Mouse (Mus musculus) urinary bladder, postnatal 14 days (tissue): ENCODE measurements around the gene Camk2b.
A peak's percentile ranks its signal among the peaks of the same experiment; 100 is the strongest.
"Not testable (repeated sequence)": the region's sequence is repeated elsewhere in the genome, so short reads cannot be mapped to it uniquely, and the experiment has no call there.

ENCODE experiments used
- DNase-seq: peaks from one replicate; pipeline ENCODE4 v3.0.0; 2021; ENCODE audit warnings: low spot score

Camk2b gene

GRCm38 (mm10) chr11:6013359-6013758, 52.8 kb downstream of the Camk2b start:
- no peak for DNase-seq

- no peak for DNase-seq
Measured at GRCm38 (mm10) chr11:6011879-6012278, 54.3 kb downstream of the Camk2b start.

- not testable (repeated sequence) for DNase-seq
Measured at GRCm38 (mm10) chr11:6010751-6011482, 55.2 kb downstream of the Camk2b start.

DNA sequence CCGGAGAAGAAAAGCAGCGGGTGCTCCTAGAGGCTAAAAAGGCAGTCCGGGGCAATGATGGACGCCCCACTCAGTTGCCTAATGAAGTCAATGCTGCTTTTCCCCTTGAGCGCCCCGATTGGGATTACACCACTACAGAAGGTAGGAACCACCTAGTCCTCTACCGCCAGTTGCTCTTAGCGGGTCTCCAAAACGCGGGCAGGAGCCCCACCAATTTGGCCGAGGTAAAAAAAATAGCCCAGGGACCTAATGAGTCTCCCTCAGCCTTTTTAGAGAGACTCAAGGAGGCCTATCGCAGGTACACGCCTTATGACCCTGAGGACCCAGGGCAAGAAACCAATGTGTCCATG, 58.4 kb downstream of the Camk2b start:
- DNase-seq, result not testable (repeated sequence)

DNA sequence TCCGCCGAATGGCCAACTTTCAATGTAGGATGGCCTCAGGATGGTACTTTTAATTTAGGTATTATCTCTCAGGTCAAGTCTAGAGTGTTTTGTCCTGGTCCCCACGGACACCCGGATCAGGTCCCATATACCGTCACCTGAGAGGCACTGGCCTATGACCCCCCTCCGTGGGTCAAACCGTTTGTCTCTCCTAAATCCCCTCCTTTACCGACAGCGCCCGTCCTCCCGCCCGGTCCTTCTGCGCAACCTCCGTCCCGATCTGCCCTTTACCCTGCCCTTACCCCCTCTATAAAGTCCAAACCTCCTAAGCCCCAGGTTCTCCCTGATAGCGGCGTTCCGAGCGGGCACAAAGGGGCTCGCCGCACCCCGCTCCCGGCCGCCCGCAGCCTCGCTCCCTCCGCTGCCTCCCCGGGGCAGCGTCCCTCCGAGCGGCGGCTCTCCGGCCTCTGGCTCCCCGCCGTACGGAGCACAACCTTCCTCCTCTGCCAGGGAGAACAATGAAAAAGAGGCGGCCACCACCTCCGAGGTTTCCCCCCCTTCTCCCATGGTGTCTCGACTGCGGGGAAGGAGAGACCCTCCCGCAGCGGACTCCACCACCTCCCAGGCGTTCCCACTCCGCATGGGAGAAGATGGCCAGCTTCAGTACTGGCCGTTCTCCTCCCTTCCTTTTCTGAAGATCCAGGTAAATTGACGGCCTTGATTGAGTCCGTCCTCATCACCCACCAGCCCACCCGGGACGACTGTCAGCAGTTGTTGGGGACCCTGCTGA, 59.0 kb downstream of the Camk2b start:
- DNase-seq, result not testable (repeated sequence)

DNA sequence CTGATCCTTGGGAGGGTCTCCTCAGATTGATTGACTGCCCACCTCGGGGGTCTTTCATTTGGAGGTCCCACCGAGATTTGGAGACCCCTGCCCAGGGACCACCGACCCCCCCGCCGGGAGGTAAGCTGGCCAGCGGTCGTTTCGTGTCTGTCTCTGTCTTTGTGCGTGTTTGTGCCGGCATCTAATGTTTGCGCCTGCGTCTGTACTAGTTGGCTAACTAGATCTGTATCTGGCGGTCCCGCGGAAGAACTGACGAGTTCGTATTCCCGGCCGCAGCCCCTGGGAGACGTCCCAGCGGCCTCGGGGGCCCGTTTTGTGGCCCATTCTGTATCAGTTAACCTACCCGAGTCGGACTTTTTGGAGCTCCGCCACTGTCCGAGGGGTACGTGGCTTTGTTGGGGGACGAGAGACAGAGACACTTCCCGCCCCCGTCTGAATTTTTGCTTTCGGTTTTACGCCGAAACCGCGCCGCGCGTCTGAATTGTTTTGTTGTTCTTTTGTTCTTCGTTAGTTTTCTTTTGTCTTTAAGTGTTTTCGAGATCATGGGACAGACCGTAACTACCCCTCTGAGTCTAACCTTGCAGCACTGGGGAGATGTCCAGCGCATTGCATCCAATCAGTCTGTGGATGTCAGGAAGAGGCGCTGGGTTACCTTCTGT, 59.7 kb downstream of the Camk2b start:
- DNase-seq, result not testable (repeated sequence)

DNA sequence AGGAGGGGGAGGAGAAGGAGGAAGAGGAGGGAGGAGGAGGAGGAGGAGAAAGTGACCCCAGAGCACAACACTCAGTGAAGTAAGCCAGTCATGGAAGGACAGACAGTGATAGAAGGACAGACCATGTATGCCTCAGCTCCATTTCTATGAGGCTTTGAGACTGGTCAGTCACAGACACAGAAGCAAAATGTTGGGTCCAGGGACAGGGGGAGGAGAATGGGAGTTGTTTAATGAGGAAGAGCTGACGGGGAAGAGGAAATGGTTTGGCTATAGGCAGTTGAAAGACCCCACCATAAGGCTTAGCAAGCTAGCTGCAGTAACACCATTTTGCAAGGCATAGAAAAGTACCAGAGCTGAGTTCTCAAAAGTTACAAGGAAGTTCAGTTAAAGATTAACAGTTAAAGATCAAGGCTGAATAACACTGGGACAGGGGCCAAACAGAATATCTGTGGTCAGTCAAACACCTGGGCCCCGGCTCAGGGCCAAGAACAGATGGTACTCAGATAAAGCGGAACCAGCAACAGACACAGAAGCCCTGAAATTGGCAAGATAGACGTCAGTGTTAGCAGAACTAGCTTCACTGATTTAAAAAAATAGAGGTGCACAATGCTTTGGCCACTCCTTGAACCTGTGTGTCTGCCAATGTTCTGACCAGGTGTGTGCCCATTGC, 60.7 kb downstream of the Camk2b start:
- DNase-seq, result not testable (repeated sequence)

- DNase-seq, result no peak
Measured at GRCm38 (mm10) chr11:6003046-6003639, 63.0 kb downstream of the Camk2b start.

DNA sequence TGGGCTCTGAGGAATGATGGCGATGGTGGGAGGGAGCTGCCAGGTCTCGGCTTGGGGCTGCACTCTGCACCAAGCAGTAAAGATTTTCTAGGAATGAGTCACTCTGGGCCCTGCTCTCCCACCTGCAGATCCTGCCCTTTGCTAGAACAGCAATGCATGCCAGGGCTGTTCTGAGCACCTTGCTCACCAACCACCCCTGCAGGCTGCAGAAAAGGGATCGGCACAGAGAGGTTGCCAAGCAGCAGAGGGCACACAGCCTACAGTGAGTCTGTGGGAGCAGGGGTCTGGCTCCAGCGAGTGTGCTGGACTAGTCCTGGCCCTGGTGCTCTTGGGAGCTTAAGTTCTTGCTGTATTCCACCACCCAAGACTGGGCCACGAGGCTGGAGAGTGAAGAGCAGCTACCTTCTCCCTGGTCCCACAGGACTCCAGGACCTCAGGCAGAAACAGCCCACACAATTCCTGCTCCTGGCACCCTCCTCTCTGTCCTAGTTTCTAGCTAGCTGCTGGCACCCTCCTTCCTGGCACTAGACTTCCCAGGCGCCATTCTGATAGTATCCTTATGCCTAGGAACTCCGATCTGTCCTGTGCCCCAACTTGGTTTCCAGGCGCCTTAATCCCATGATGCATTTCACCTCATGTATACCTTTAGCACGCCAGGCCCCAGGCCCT, 64.0 kb downstream of the Camk2b start:
- peak; percentile 31 for DNase-seq

- no peak for DNase-seq
Measured at GRCm38 (mm10) chr11:6000961-6001682, 65.0 kb downstream of the Camk2b start.

- peak; percentile 65 for DNase-seq
Measured at GRCm38 (mm10) chr11:5999832-6000771, 66.1 kb downstream of the Camk2b start.

DNA sequence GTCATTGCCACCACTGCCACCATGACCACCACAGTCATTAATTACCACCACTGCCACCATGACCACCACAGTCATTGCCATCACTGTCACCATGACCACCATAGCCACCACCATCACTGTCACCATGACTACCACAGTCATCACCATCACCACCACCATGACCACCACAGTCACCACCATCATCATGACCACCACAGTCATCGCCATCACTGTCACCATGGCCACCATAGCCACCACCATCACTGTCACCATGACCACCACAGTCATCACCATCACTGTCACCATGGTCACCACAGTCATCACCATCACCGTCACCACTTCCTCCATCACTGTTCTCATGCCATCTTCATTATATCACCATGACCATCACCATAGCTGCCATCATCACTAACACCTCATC, 67.7 kb downstream of the Camk2b start:
- no peak for DNase-seq

- DNase-seq, result peak; percentile 89
Measured at GRCm38 (mm10) chr11:5995989-5996388, 70.2 kb downstream of the Camk2b start.

DNA sequence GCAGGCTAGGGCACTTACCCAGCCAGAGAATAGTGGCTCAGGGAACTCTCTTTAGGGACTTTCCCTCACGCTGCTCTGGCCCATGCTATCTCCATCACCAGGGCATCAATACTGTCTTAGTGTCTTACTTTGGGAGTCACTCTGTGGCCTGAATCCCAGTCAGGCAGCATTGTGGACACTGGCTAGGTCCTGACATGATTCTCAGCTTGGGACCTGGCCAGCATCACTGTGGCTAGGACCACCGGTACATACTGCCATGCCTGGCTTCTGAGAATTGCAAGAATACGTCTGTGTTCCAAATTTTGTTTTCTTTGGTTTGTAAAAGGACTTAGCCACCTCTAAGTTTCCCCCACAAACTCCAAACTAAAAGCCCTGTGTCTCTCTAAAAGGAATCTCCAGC, 71.3 kb downstream of the Camk2b start:
- no peak for DNase-seq

DNA sequence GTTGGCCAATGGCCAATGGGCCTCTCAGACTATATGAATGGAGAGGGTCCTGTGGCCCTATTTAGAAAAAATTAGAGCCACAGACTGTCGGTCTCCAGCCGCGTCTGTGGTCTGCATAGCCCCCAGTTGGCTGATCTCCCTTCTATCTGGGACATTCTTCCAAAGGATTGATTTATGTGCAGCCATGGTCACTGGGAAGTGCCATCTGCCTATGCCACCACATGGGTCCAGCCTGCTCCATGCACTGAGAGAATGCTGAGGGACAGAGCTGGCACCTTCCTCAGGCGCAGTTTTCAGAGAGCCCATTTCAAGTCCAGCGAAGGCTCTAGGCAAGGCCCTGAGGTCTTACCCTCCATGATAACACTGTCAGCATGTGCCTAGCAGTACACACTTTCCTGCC, 72.0 kb downstream of the Camk2b start:
- no peak for DNase-seq

- DNase-seq, result peak; percentile 50
Measured at GRCm38 (mm10) chr11:5990910-5991309, 75.3 kb downstream of the Camk2b start.

DNA sequence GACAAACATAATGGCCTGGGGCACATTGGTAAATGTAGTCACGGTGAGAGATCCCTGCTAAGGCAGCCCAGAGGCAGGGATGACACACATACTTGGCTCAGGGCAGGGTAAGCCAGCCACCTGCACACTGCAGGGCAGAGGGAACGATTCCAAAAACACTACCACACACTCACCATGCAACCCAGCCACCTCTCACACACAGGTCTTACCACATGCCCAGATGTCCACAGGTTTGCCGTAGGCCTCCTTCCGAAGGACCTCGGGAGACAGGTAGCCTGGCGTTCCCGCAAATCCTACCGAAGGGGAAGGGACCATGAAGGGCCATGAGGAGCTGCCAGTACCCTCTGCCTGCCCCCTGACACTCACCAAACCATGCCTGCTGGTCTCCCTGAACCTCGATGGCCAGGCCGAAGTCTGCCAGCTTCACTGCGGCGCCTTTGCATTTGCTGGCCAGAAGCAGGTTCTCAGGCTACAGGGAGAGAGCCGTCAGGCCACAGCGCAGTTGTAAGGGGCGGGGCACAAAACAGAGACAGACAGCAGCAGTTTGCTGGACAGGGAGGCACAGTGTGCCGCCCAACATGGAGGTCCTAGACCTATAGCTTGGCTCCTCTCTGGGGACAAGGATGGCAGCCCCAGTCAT, 76.1 kb downstream of the Camk2b start:
- DNase-seq, result no peak

DNA sequence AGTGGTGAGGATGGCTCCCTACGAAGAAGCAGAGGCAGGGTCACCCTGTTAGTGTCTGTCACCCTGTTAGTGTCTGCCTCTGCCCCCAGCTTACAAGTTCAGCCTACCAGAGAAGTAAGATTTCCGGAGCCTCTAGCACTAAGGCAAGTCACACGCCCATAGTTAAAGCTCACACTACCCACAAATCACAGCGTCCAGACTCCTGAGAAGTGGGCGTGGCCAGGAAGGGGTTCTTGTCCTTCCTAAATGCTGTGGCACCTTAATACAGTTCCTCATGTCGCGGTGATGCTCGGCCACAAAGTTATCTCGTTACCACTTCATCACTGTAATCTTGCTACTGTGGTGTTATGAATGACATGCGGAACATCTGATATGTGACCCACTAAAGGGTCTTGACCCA, 78.0 kb downstream of the Camk2b start:
- no peak for DNase-seq

DNA sequence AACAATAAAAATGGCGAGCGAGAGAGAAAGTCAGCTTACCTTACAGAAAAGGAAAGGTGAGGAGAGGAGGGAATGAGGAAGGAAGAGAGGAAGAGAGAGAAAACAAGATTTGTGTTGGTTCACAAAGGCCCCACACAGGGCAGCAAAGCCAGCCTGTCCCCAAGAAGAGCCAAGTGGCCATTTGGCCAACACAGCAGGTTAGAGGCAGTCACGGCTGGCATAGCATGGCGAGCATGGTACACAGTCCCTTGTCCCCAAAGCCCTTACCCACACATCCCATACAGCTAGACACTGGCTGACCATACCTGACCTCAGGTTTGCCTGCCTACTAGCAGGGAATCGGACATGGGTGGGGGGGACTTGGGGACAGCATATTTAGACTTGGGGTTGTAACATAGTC, 82.5 kb downstream of the Camk2b start:
- no peak for DNase-seq
